Mouse (Mus musculus) adrenal gland, adult (tissue): ENCODE measurements at regions not wholly inside any gene's neighbourhood (a gene's known extent, or its start where the extent isn't known, plus 50 kb on each side); places are given as distances from the start of the nearest gene placed in this dataset.

Experiments
- DNase-seq, 2 experiments: peaks; one replicate each; pipeline ENCODE4 v3.0.0; 2022 to 2023; ENCODE audit warnings: low spot score in 1 of 2; ENCODE audit not compliant: inconsistent age in 2 of 2

DNA sequence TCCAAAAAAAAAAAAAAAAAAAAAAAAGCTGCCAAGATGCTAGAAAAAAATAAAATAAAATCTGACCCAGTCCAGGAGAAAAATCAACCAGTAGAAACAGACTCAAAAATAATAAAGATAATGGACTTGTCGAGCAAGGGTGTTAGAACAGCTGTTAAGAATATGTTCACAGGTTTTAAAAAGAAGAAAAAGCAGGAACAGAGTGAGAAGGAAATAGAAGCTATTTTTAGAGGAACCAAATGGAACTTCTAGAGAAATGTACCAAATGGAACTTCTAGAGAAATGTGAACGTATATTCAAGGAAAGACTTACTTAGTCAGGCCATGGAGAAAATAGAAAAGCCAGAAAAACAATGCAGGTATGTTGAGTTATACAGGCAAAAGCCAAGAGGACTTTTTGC is 662.4 kb upstream of the Jmjd1c start:
- no peak for DNase-seq

DNA sequence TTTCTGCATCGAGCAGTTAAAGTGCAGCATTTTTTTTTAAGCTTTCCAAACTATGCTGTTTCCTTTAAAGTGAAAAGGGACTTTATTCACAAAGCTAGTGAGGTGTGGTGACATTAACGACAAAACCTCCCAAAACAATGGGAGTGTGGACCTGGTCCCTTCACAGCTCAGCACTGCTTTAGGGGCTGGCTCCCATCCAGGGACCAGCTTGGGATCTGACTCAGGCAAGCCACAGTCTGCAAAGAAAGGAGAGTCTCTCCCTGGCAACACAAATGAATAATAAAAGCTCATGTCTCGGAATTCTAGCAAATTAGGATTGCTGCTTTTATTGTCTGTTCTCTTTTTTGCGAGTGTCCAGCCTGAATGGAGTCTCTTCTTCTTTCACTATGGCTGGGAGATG is 625.2 kb upstream of the Jmjd1c start:
- DNase-seq = no peak

GRCm38 (mm10) chr10:66472038-66472437 is 623.9 kb upstream of the Jmjd1c start:
- no peak for DNase-seq

DNA sequence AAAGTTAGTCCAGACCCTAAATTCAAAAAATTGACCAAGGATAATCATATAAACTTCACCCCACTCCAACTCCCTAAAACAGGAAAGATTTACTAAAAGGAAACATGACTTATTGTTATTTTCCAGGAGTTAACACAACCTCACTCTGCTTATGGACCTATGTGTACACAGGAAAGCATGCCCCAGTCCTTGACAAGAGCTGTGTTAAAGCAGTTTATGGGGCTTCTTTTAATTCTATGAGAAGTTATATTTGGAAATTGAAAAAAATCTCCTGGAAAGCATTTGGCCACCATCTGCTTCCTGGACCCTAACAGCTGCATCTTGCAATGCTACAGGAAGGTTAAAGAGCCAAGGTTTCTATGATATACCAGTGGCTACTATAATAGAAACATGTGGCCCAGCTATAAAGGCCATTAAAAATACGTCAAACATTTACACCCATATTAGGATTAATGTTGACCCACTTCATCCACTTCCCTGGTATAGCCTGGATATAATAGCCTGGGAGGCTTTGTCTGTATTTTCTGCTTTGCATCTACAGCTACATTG is 620.7 kb upstream of the Jmjd1c start:
- DNase-seq = no peak

- no peak for DNase-seq
Measured at GRCm38 (mm10) chr10:66490871-66491270, 605.1 kb upstream of the Jmjd1c start.

GRCm38 (mm10) chr10:66491850-66492249 is 604.1 kb upstream of the Jmjd1c start:
- no peak for DNase-seq

- no peak for DNase-seq
Measured at GRCm38 (mm10) chr10:66539846-66540245, 556.1 kb upstream of the Jmjd1c start.

- no peak for DNase-seq
Measured at GRCm38 (mm10) chr10:66546656-66547055, 549.3 kb upstream of the Jmjd1c start.

- no peak for DNase-seq
Measured at GRCm38 (mm10) chr10:66547660-66548059, 548.3 kb upstream of the Jmjd1c start.

GRCm38 (mm10) chr10:66548073-66548472 is 547.9 kb upstream of the Jmjd1c start:
- peak in 1 of 2 experiments; percentile 36 for DNase-seq

GRCm38 (mm10) chr10:66552919-66553318 is 543.0 kb upstream of the Jmjd1c start:
- DNase-seq = peak; percentile 8 to 69

DNA sequence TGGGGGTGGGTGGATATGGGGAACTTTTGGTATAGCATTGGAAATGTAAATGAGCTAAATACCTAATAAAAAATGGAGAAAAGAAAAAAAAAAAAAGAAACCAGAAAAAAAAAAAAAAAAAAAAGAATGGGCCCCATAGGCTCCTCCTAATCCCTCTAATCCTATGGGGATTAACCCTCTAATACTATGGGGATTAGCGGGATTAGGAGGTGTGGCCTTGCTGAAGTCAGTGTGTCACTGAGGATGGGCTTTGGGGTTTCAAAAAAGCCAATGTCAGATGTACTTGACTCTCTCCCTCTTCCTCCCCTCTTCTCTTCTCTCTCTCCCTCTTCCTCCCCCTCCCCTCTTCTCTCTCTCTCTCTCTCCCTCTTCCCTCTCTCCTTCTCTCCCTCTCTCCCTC is 541.7 kb upstream of the Jmjd1c start:
- no peak for DNase-seq

DNA sequence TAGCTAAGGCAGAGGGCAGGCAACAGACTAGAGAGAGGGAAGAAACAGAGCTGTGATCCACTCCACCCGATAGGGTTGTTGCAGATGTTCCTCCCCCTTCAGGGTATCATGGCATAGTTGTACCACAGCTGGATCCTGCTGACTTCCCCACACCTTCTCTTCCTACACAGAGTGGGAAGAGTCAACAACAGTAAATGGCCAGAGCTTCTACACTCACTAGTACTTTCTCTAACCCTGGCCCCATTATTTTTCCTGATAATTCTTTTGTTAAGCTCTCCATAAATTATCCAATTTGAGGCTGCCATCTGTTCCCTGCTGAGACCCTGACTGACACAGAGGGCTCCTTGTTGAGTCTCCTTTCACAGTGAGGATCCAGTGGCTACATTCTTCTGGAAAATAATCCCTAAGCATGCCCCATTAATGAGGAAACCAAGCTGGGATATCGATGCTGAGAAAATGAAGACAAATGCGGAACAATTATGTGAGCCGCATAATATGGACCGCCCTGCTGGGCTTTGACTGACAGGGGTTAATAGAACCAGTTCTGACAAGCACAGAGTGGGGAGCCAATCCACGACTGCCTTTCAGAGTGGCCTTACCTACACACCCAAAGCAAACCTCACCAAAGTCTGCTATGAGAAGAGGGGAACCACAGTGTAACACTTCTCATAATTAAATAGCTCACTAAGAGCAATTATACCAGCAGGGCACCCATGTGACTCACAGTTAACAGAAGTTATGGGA is 537.7 kb upstream of the Jmjd1c start:
- no peak for DNase-seq

DNA sequence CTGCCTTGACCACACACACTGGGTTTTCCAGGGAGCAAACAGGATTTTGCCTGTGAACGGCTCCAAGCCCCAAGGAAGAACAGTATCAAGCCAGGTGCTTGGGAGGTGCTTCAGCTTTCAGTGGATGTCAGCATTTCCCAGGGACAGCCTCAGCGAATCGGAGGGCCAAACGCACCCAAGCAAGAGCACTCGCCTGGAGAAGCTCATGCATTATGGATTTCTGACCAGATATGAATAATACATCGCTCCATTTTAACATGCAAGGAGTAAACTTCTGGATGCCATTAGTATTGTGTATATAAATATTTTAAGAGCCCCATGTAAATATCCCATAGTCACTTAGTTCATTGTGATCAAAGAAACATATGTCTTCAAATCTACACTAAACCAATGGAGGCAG is 530.6 kb upstream of the Jmjd1c start:
- no peak for DNase-seq

GRCm38 (mm10) chr10:66574846-66575535 is 520.9 kb upstream of the Jmjd1c start:
- peak in 1 of 2 experiments; percentile 43 for DNase-seq

DNA sequence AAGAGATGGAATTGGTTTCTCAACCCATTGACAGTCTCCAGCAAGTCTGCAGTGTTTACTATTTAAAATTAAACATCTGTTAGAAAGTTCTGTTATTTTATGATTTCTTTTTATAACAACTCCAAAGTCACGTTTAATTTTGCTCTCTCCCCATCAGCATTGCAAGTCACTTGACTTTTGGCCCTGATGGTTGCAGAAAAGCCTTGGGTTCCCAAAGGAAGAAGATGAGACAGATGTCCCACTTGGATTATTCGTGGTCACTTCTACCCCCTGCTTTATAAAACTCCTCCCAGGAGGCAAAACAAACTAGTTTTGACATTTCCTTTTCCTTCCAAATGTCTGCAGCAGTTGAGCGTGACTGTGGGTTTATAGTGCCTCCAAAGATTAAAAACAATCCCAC is 502.9 kb upstream of the Jmjd1c start:
- DNase-seq = no peak

GRCm38 (mm10) chr10:66593506-66593905 is 502.4 kb upstream of the Jmjd1c start:
- DNase-seq = no peak

GRCm38 (mm10) chr10:66597952-66598351 is 498.0 kb upstream of the Jmjd1c start:
- DNase-seq = no peak

DNA sequence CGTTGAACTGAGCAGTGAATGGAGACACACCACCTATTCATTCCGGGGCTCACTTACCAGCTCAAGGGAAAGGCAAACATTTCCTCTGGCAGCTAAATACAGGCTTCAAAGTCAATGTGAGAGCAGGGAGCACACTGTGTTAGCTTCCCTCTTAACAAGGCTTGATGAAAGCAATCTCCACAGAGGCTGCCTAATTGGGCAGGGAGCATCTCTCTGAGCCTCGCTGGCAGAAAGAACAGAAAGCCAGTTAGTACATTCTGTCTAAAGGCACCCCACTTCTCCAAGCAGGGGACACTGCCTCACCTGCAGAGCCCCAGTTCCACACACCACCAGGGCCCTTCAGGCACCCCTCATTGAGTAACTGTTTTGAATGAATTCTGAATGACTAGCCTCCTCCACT is 488.8 kb upstream of the Jmjd1c start:
- DNase-seq = no peak

- DNase-seq = no peak
Measured at GRCm38 (mm10) chr10:66616280-66616679, 479.6 kb upstream of the Jmjd1c start.

GRCm38 (mm10) chr10:66630996-66631395 is 464.9 kb upstream of the Jmjd1c start:
- no peak for DNase-seq
